Mouse (Mus musculus): ENCODE data around the gene Akap17b.

DNA sequence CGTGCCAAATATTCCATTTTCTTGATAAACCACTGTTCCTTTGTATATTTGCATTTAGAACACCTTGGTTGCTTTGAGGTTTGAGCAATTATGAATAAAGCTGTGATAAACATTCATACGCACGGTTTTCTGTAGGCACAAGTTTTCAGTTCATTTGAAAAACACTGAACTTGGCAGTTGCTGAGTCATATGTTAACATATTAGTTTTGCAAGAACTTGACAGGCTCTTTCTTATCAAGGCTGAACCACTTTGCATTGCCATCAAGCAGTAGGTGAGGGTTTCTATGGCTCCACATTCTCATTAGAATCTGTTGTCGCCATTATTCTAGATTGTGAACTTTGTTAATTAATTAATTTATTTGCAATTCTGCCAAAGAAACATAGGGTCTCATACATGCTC, 85.0 kb downstream of the Akap17b start:
- TF ChIP-seq FLI1 (IDR thresholded peaks at IDR 0.05; ENCODE audit: low read length) (no peak), GATA1 (IDR thresholded peaks at IDR 0.05; ENCODE audit: borderline replicate concordance, low read length) (no peak)
